ENCODE assay signal across 24 mouse cellular contexts in the genomic region with DNA sequence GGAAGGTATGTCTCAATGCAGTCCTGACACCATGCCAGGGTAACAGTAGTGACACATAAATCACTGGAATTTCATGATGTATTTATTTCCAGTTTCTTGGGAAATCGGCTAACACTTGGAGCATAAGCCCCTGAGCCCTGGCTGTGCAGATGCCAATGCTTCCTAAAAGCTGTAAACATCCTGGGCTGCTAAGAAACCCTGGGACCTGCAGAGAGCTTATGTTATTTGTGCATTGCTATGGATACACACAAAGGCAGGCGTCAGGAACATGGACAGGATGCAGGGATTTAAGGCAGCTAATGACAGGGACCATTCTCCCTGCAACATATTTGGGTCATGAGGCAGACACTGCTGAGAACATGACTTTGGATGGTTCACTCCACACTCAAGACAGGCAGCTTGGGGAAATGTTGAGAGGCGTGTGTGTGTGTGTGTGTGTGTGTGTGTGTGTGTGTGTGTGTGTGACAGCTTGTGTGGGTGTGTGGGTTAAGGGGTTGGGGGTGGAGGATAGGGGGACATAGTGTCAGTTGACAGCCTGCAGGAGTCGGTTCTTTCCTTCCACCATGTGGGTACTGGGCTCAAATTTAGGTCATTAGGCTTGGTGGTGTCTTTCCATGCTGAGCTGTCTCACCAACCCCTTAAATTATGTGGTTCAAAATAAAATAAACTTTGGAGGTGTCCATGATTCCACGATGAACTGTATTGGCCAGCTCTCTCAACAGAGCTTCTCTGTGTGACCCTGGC. TPM values are rescaled to one million over a fixed set of nuclear protein-coding genes. Genes with fewer than 3 reads are reported as not detected.
"Had no signal": no experiment of that assay in that cellular context is flagged by ENCODE, and none has a peak within 500 bp of the region (broad histone marks: within the 10 kb centered on the region; RNA-seq: fewer than 3 reads in every experiment).

No protein-coding gene starts in this region.

RNA-seq across cellular contexts. Expression of a gene that starts 15.7 kb away (rescaled TPM):
- polyA plus RNA-seq: limb, embryonic 10.5 days; limb, embryonic 11.5 days; limb, embryonic 12.5 days; limb, embryonic 13.5 days; limb, embryonic 15.5 days; liver, adult 2 months; liver, embryonic 11.5 days; liver, embryonic 12.5 days; liver, embryonic 16.5 days; liver, postnatal 0 days; macrophage; midbrain, embryonic 10.5 days; midbrain, embryonic 11.5 days; midbrain, embryonic 12.5 days; midbrain, embryonic 13.5 days; midbrain, embryonic 14.5 days; midbrain, embryonic 16.5 days; midbrain, postnatal 0 days; neural tube, embryonic 11.5 days had no signal

RNA-seq across cellular contexts. Expression of a gene that starts 19.5 kb away (rescaled TPM):
- polyA plus RNA-seq: limb, embryonic 10.5 days; limb, embryonic 11.5 days; limb, embryonic 12.5 days; limb, embryonic 13.5 days; limb, embryonic 15.5 days; liver, embryonic 12.5 days; liver, embryonic 13.5 days; liver, embryonic 15.5 days; liver, embryonic 16.5 days; lung, adult 2 months; macrophage; midbrain, embryonic 10.5 days; midbrain, embryonic 11.5 days; midbrain, embryonic 12.5 days; midbrain, embryonic 13.5 days; midbrain, embryonic 14.5 days; midbrain, embryonic 15.5 days; midbrain, embryonic 16.5 days; myocyte; neural tube, embryonic 11.5 days had no signal

RNA-seq across cellular contexts. Expression of a gene that starts 59.8 kb away (rescaled TPM):
- polyA plus RNA-seq: liver, embryonic 12.5 days; liver, embryonic 13.5 days; liver, embryonic 15.5 days; liver, embryonic 16.5 days; liver, postnatal 0 days; macrophage; myocyte had no signal
